Mouse (Mus musculus) heart, embryonic 14.5 days (tissue): Measurements from ENCODE around the gene Lat. TPM values are rescaled to one million over a fixed set of nuclear protein-coding genes. Genes with fewer than 3 reads are reported as not detected.

Source experiments
- ATAC-seq: fragments of 200-750 bp; cut with Nextera tagmentation; 2 replicates; pipeline ENCODE4 v1.8.0; 2017; ENCODE audit warnings: low read depth, moderate TSS enrichment; ENCODE audit not compliant: insufficient number of reproducible peaks, insufficient read depth, low FRiP score
- H3K27ac ChIP-seq, 2 experiments: fragments of 200-500 bp in 1 of 2; fragments of 300-500 bp in 1 of 2; sonication (generic) in 1 of 2; replicated peaks in 1 of 2; 2 replicates each; pipeline ENCODE4 v1.5.1; 2012 to 2014; ENCODE audit warnings: low read depth in 2 of 2, low read length in 2 of 2, control low read depth in 1 of 2, mild to moderate bottlenecking in 1 of 2, mixed read lengths in 1 of 2; ENCODE audit not compliant: control insufficient read depth in 1 of 2, insufficient read depth in 1 of 2
- H3K27me3 ChIP-seq: fragments of 300-500 bp; sonication (generic); 2 replicates; pipeline ENCODE4 v1.6.1; 2014; ENCODE audit warnings: mild to moderate bottlenecking, low read length, control low read depth; ENCODE audit not compliant: control insufficient read depth, insufficient read depth
- H3K36me3 ChIP-seq: fragments of 300-500 bp; sonication (generic); 2 replicates; pipeline ENCODE4 v1.6.1; 2014; ENCODE audit warnings: mild to moderate bottlenecking, control low read depth, low read length, mixed read lengths; ENCODE audit not compliant: control insufficient read depth, insufficient read depth
- H3K4me1 ChIP-seq, 2 experiments: fragments of 200-500 bp in 1 of 2; fragments of 300-500 bp in 1 of 2; sonication (generic) in 1 of 2; 2 replicates each; pipeline ENCODE4 v1.6.1; 2012 to 2014; ENCODE audit warnings: low read length in 2 of 2, control low read depth in 1 of 2, mixed read lengths in 1 of 2; ENCODE audit not compliant: control insufficient read depth in 2 of 2, insufficient read depth in 2 of 2
- H3K4me2 ChIP-seq: fragments of 300-500 bp; sonication (generic); 2 replicates; pipeline ENCODE4 v1.6.1; 2014; ENCODE audit warnings: mild to moderate bottlenecking, low read length
- H3K4me3 ChIP-seq, 2 experiments: fragments of 200-500 bp in 1 of 2; fragments of 300-500 bp in 1 of 2; sonication (generic) in 1 of 2; 2 replicates each; pipeline ENCODE4 v1.5.1; 2012 to 2014; ENCODE audit warnings: low read length in 2 of 2, mild to moderate bottlenecking in 2 of 2, control low read depth in 1 of 2, low read depth in 1 of 2, moderate library complexity in 1 of 2; ENCODE audit not compliant: control insufficient read depth in 1 of 2, insufficient read depth in 1 of 2
- H3K9ac ChIP-seq: fragments of 300-500 bp; sonication (generic); 2 replicates; pipeline ENCODE4 v1.6.1; 2014; ENCODE audit warnings: mild to moderate bottlenecking, low read length
- H3K9me3 ChIP-seq: fragments of 300-500 bp; sonication (generic); 2 replicates; pipeline ENCODE4 v1.6.1; 2016; ENCODE audit warnings: low read length, control low read depth; ENCODE audit not compliant: control insufficient read depth
- WGBS: fragments of 180-500 bp; shearing (Covaris S2); extraction: QIAGEN DNeasy Blood & Tissue Kit; methylation state at CpG from one replicate; pipeline ENCODE4 v1.1.7; 2014; 5-methylcytosine and 5-hydroxymethylcytosine counted together
- polyA plus RNA-seq: library from polyadenylated mRNA; unstranded; fragments of >200 nt; fragmentation: Nextera tagmentation; extraction: Ambion mirVana; gene quantifications from 2 replicates; pipeline ENCODE4 v1.2.1, GENCODE M21; 2014

Lat gene
- polyA plus RNA-seq, 1 experiment from 2014 or later: 3.4 TPM

GRCm38 (mm10) chr7:126345969-126346368 lies 23.4 kb downstream of the Lat start:
- 51% methylated on average over 3 of the region's 3 CpGs for WGBS
- H3K4me3 ChIP-seq: no peak overlapping the region
- peaks cover 0 to 1% of the 10 kb centered on the region in 2 experiments; a peak in 1 of 4 replicates for H3K4me1 ChIP-seq
- no peaks in the 10 kb centered on the region for H3K36me3 ChIP-seq
- H3K27ac ChIP-seq: no peak overlapping the region
- H3K4me2 ChIP-seq: no peak overlapping the region
- no peak for ATAC-seq
- no peaks in the 10 kb centered on the region for H3K27me3 ChIP-seq
- no peaks in the 10 kb centered on the region for H3K9me3 ChIP-seq
- no peak overlapping the region for H3K9ac ChIP-seq

GRCm38 (mm10) chr7:126345557-126345956 lies 23.8 kb downstream of the Lat start:
- Histone ChIP-seq H3K4me1 (peaks cover 3 to 5% of the 10 kb centered on the region in 2 experiments; a peak in 2 of 4 replicates), H3K27me3 (no peaks in the 10 kb centered on the region), H3K27ac (no peak overlapping the region), H3K4me3 (no peak overlapping the region), H3K9ac (no peak overlapping the region), H3K36me3 (no peaks in the 10 kb centered on the region), H3K4me2 (no peak overlapping the region), H3K9me3 (no peaks in the 10 kb centered on the region)
- ATAC-seq: no peak
- WGBS: 51% methylated on average over 3 of the region's 3 CpGs

GRCm38 (mm10) chr7:126340896-126341295 lies 28.5 kb downstream of the Lat start:
- Histone ChIP-seq H3K4me1 (peaks cover 6 to 13% of the 10 kb centered on the region in 2 experiments), H3K36me3 (no peaks in the 10 kb centered on the region), H3K27me3 (no peaks in the 10 kb centered on the region), H3K4me3 (no peak overlapping the region), H3K9me3 (no peaks in the 10 kb centered on the region), H3K27ac (peak overlapping the region in 1 of 2 experiments; percentile 12; a peak in 1 of 4 replicates), H3K9ac (no peak overlapping the region), H3K4me2 (no peak overlapping the region)
- ATAC-seq: no peak
- 15% methylated on average over 6 of the region's 6 CpGs for WGBS

- H3K4me1 ChIP-seq: peaks cover 6 to 13% of the 10 kb centered on the region in 2 experiments
- H3K9ac ChIP-seq: no peak overlapping the region
- H3K4me2 ChIP-seq: no peak overlapping the region
- H3K4me3 ChIP-seq: no peak overlapping the region
- H3K9me3 ChIP-seq: no peaks in the 10 kb centered on the region
- H3K27ac ChIP-seq: peak overlapping the region; percentile 12 to 19; a peak in 1 of 4 replicates
- no peaks in the 10 kb centered on the region for H3K27me3 ChIP-seq
- H3K36me3 ChIP-seq: no peaks in the 10 kb centered on the region
- WGBS: 45% methylated on average over 6 of the region's 6 CpGs
- ATAC-seq: no peak
Observed at GRCm38 (mm10) chr7:126340206-126340618, 29.2 kb downstream of the Lat start.

- H3K9ac ChIP-seq: no peak overlapping the region
- no peaks in the 10 kb centered on the region for H3K27me3 ChIP-seq
- WGBS: 66% methylated on average over 8 of the region's 8 CpGs
- H3K27ac ChIP-seq: peak overlapping the region; percentile 19 to 45
- no peak for ATAC-seq
- no peaks in the 10 kb centered on the region for H3K36me3 ChIP-seq
- H3K4me1 ChIP-seq: peaks cover 6 to 13% of the 10 kb centered on the region in 2 experiments
- H3K9me3 ChIP-seq: no peaks in the 10 kb centered on the region
- no peak overlapping the region for H3K4me3 ChIP-seq
- H3K4me2 ChIP-seq: no peak overlapping the region
Observed at GRCm38 (mm10) chr7:126339521-126339971, 29.8 kb downstream of the Lat start.

GRCm38 (mm10) chr7:126338906-126339305 lies 30.5 kb downstream of the Lat start:
- H3K36me3 ChIP-seq: no peaks in the 10 kb centered on the region
- H3K9me3 ChIP-seq: no peaks in the 10 kb centered on the region
- no peak overlapping the region for H3K4me2 ChIP-seq
- H3K27me3 ChIP-seq: no peaks in the 10 kb centered on the region
- WGBS: 73% methylated on average over 8 of the region's 8 CpGs
- H3K9ac ChIP-seq: no peak overlapping the region
- no peak overlapping the region for H3K4me3 ChIP-seq
- H3K27ac ChIP-seq: peak overlapping the region; percentile 19 to 37; a peak in 3 of 4 replicates
- H3K4me1 ChIP-seq: peaks cover 6 to 13% of the 10 kb centered on the region in 2 experiments
- ATAC-seq: no peak

- Histone ChIP-seq H3K9ac (no peak overlapping the region), H3K4me2 (no peak overlapping the region)
Observed at GRCm38 (mm10) chr7:126335556-126335955, 33.8 kb downstream of the Lat start.

GRCm38 (mm10) chr7:126332691-126333090 lies 36.7 kb downstream of the Lat start:
- WGBS: 70% methylated on average over 3 of the region's 3 CpGs
- Histone ChIP-seq H3K9ac (no peak overlapping the region), H3K4me3 (no peak overlapping the region), H3K9me3 (no peaks in the 10 kb centered on the region), H3K4me1 (no peaks in the 10 kb centered on the region), H3K36me3 (no peaks in the 10 kb centered on the region), H3K27ac (no peak overlapping the region), H3K27me3 (no peaks in the 10 kb centered on the region), H3K4me2 (no peak overlapping the region)
- no peak for ATAC-seq

More at GRCm38 (mm10) chr7:126335556-126335955, 33.8 kb downstream of the Lat start:
- ATAC-seq: no peak
- H3K27ac ChIP-seq: no peak overlapping the region
- H3K4me1 ChIP-seq: peaks cover 2 to 7% of the 10 kb centered on the region in 2 experiments
- no peaks in the 10 kb centered on the region for H3K9me3 ChIP-seq
- H3K27me3 ChIP-seq: no peaks in the 10 kb centered on the region
- 71% methylated on average over 1 of the region's 1 CpGs for WGBS
- no peak overlapping the region for H3K4me3 ChIP-seq
- no peaks in the 10 kb centered on the region for H3K36me3 ChIP-seq
